Mouse (Mus musculus) cerebellum, adult 2 months (tissue): ENCODE results near the gene Ano2. TPM values are rescaled to one million over a fixed set of nuclear protein-coding genes. Genes with fewer than 3 reads are reported as not detected.

Source experiments
- DNase-seq, 2 experiments: peaks; one replicate each; pipeline ENCODE4 v3.0.0; 2021
- H3K27ac ChIP-seq: fragments of 200-500 bp; 2 replicates; pipeline ENCODE4 v1.5.1; 2012; ENCODE audit warnings: low read length, control low read depth, inconsistent platforms; ENCODE audit not compliant: insufficient read depth
- H3K27me3 ChIP-seq: fragments of 200-500 bp; 2 replicates; pipeline ENCODE4 v1.6.1; 2012; ENCODE audit warnings: inconsistent platforms, mild to moderate bottlenecking, low read length, moderate library complexity; ENCODE audit not compliant: control insufficient read depth, insufficient read depth
- H3K4me1 ChIP-seq: fragments of 200-500 bp; 2 replicates; pipeline ENCODE4 v1.6.1; 2011; ENCODE audit warnings: low read length; ENCODE audit not compliant: control insufficient read depth, insufficient read depth
- H3K4me3 ChIP-seq: fragments of 200-500 bp; replicated peaks from 2 replicates; pipeline ENCODE3; 2011; ENCODE audit warnings: mild to moderate bottlenecking, low read depth, low read length, control low read depth; ENCODE audit not compliant: insufficient read depth
- CTCF ChIP-seq: fragments of 200-500 bp; IDR thresholded peaks from 2 replicates; pipeline ENCODE4 v1.5.1; 2011; ENCODE audit warnings: low read depth, mild to moderate bottlenecking, control low read depth, low read length, moderate library complexity, borderline replicate concordance; ENCODE audit not compliant: insufficient read depth
- POLR2A ChIP-seq: fragments of 200-500 bp; IDR thresholded peaks from 2 replicates; pipeline ENCODE4 v1.6.1; 2011; ENCODE audit warnings: low read length, control low read depth, borderline replicate concordance; ENCODE audit not compliant: insufficient read depth
- WGBS: fragments of 180-500 bp; shearing (Covaris S2); methylation state at CpG from one replicate; pipeline ENCODE4 v1.1.7; 2018; 5-methylcytosine and 5-hydroxymethylcytosine counted together
- polyA plus RNA-seq: library from polyadenylated mRNA; depleted of rRNA; stranded (reverse); fragments of >200 nt; gene quantifications from 2 replicates; pipeline ENCODE4 v1.2.3, GENCODE M21; 2012

The Ano2 gene
- polyA plus RNA-seq, 1 experiment, result 0.07 TPM

DNA sequence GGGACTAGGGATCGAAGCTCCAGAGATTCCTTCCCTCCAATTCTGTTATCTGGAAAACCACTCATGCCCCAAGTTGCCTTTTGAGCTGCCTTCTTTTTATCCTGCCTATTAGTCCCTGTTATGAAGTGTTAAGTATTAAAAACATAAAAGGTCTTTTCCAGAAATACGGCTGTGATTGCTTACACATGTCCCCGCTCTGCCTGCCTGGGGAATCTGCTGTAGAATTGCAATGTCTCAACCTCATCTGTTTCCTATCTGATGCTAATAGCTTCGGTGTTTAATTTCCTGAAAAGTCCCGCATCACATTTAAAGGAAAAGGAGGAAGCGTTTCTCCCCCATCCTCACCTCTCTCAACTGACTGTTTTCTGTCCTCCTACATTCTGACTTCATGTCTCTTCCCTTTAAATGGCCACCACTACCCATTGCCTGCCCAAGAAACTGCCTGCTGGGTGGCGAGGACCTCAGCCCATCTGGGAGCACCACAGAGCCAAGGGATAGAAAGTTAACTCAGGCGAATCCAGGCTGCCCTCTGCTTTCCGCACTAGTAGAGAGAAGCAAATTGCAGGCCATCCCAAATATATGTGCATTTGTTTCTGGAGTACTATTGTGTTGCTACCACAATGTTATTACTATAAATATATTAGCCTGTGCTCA, 118.9 kb downstream of the Ano2 start:
- no peak for DNase-seq
- 72% methylated on average over 9 of the region's 9 CpGs for WGBS
- Histone ChIP-seq H3K4me1 (no peaks in the 10 kb centered on the region), H3K4me3 (no peak overlapping the region), H3K27me3 (no peaks in the 10 kb centered on the region), H3K27ac (no peak overlapping the region)
- TF ChIP-seq POLR2A (no peak), CTCF (no peak)

DNA sequence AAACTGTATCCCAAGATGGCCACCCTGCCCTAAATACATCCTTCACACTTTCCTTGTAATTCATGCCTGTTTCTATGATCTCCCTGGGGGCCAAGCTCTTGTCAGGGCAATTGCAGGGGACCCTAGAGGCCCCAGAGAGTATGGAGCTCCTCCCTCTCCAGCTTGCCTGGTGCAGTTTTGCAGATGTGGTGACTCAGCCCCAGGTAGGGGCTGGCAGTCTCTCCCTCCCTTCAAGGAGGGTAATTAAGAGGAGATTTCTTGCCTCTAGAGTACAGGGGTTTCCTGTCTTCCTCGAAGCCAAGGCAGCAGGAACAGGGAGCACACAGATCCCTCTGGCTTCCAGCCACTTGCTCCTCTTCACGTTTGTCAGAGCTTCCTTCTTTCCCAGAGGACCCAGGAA, 121.2 kb downstream of the Ano2 start:
- TF ChIP-seq CTCF, result no peak
- TF ChIP-seq POLR2A, result no peak
- WGBS, result 21% methylated on average over 2 of the region's 2 CpGs
- Histone ChIP-seq H3K27me3 (no peaks in the 10 kb centered on the region), H3K4me1 (no peaks in the 10 kb centered on the region), H3K4me3 (no peak overlapping the region), H3K27ac (no peak overlapping the region)
- DNase-seq, result no peak

DNA sequence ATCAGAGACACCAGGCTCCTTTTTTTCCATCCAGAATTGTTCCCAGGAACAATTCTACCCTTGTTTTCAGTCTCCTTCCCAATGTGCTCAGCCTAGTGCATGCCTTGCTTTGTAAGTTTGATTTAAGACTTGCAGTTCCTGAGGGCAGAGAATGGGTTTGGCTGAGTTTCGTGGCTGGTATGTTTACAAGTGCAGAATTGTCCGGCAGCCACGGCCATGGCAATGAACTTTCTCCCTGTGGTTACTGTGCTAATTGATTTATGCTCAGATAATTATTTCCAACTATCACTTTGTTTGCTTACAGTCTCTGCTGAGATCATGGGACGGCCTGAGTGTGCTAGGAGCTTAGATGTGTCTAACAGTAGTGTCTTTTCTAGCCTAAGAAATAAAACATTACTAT, 147.9 kb downstream of the Ano2 start:
- Histone ChIP-seq H3K27ac (no peak overlapping the region), H3K27me3 (no peaks in the 10 kb centered on the region), H3K4me1 (no peaks in the 10 kb centered on the region), H3K4me3 (no peak overlapping the region)
- TF ChIP-seq POLR2A (no peak), CTCF (no peak)
- WGBS, result 71% methylated on average over 4 of the region's 4 CpGs
- no peak for DNase-seq

DNA sequence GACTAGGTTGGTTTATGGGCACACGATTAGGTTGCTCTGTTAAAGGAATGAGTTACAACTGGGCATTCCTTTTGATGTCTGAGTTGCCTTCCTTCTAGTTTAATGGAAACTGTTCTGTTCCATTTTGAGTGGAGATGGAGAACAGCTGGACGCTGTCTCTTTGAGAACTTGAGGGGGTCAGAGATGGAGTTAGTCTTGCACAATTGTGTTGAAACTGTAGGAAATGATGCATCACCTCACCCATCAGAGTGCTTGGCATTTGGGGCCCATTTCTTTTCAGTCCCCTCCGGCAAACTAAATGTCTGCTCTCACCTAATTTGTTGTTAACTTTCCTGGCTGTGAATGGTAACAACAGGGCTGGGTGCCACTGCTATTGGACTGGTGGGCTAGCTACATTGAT, 151.1 kb downstream of the Ano2 start:
- 92% methylated on average over 3 of the region's 3 CpGs for WGBS
- H3K27me3 ChIP-seq, result no peaks in the 10 kb centered on the region
- TF ChIP-seq CTCF (no peak), POLR2A (no peak)
- H3K4me1 ChIP-seq, result no peaks in the 10 kb centered on the region
- DNase-seq, result no peak
- H3K27ac ChIP-seq, result no peak overlapping the region
- no peak overlapping the region for H3K4me3 ChIP-seq

DNA sequence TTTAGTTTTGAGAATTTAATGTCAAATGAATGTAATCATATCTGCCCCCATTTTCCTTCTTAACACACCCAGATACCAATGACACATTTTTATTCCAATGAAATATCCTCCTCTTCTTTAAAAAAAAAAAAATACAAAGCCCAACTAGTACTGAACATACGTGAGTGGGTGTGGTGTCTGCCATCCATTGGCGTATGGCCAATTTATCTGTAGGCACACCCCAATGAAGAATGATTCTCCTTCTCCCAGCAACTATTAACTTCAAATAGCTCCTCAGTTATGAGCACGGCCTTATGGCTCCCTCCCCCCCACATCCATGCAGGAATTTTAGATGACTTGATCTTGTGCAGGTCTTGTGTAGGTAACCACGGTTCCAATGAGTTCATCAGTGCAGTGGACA, 161.0 kb downstream of the Ano2 start:
- Histone ChIP-seq H3K4me3 (no peak overlapping the region), H3K27ac (no peak overlapping the region), H3K27me3 (no peaks in the 10 kb centered on the region), H3K4me1 (no peaks in the 10 kb centered on the region)
- WGBS, result 67% methylated on average over 4 of the region's 4 CpGs
- no peak for DNase-seq
- no peak for TF ChIP-seq POLR2A
- TF ChIP-seq CTCF, result no peak

DNA sequence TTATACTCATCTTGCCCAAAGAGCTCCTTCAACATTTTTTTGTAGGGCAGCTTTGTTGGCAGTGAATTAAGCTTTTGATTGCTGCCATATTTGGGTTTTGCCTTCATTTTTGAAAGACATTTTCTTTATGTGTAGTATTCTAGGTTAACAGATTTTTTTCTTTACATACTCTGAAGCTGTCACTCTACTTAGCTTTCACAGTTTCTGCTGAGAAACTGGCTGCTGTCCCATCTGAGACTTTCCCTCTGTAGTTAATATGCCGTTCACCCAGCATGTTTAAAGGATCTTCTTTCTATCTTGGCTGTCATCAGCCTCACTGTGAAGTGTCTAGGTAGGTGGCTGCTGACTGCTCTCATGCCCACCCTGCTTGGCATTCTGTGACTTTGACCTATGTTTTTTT, 168.1 kb downstream of the Ano2 start:
- no peaks in the 10 kb centered on the region for H3K4me1 ChIP-seq
- H3K4me3 ChIP-seq, result no peak overlapping the region
- H3K27ac ChIP-seq, result no peak overlapping the region
- no peak for DNase-seq
- no peaks in the 10 kb centered on the region for H3K27me3 ChIP-seq
- 31% methylated on average over 1 of the region's 1 CpGs for WGBS
- TF ChIP-seq POLR2A, result no peak
- TF ChIP-seq CTCF, result no peak

DNA sequence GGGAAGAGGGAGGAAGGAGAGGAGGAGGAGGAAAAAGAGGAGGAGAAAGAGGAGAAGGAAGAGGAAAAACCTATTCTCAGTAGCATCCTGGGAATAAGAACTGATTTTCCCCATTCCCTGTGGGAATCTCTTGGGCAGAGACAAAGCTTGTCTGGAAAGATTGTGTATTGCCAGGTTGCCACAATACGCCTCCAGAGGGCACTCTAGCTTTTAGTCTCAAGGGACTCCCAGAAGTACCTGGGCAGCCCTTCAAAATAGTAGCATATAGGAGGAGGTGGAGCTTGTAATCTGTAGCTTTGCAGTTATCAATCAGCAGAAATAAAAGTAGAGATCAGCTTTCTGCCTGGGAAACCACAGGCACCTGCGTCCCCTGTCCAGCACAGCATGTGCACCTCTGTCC, 178.3 kb downstream of the Ano2 start:
- no peak overlapping the region for H3K4me3 ChIP-seq
- TF ChIP-seq POLR2A (no peak), CTCF (peak; percentile 56; the same call in 1 of the 2 replicates)
- peak; percentile 21 to 32 for DNase-seq
- no peaks in the 10 kb centered on the region for H3K4me1 ChIP-seq
- WGBS, result 45% methylated on average over 2 of the region's 2 CpGs
- H3K27ac ChIP-seq, result no peak overlapping the region
- no peaks in the 10 kb centered on the region for H3K27me3 ChIP-seq

DNA sequence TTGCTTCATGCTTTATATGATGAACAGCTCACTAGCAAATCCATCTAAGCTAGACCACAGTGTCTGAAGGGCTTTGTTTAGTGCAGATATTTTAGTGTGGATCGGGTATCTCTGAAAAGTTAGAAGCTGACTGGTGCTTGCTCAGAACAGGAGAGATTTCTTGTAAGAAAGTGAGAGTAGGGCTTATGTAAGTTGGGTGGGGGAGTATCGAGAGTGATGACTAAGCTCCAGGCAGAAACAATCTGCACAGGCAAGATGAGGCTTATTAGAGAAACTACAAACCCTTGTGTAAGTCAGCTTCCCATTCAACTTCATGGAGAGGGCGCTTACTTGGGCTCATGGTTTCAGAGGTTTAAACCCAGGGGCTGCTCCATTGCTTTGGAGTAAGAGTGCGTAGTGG, 181.3 kb downstream of the Ano2 start:
- H3K27ac ChIP-seq, result no peak overlapping the region
- no peak for DNase-seq
- no peaks in the 10 kb centered on the region for H3K27me3 ChIP-seq
- H3K4me1 ChIP-seq, result no peaks in the 10 kb centered on the region
- 94% methylated on average over 4 of the region's 4 CpGs for WGBS
- no peak overlapping the region for H3K4me3 ChIP-seq
- TF ChIP-seq POLR2A (no peak), CTCF (no peak)
